Mouse (Mus musculus) C2C12 (cell line): ENCODE results near the gene Camk2b. TPM values are rescaled to one million over a fixed set of nuclear protein-coding genes. Genes with fewer than 3 reads are reported as not detected.

Experiments used
- H3K27me3 ChIP-seq: one replicate; pipeline ENCODE4 v1.6.1; 2011; ENCODE audit not compliant: control insufficient read depth, insufficient read depth, insufficient read length
- H3K36me3 ChIP-seq: one replicate; pipeline ENCODE4 v1.6.1; 2011; ENCODE audit not compliant: control insufficient read depth, insufficient read depth
- H3K4me3 ChIP-seq: one replicate; pipeline ENCODE4 v1.5.1; 2011; ENCODE audit warnings: mild to moderate bottlenecking, control low read depth; ENCODE audit not compliant: poor library complexity, insufficient read depth, severe bottlenecking
- H3K79me2 ChIP-seq: one replicate; pipeline ENCODE4 v1.6.1; 2011; ENCODE audit not compliant: control insufficient read depth, insufficient read depth
- H3K79me3 ChIP-seq: one replicate; pipeline ENCODE4 v1.6.1; 2011; ENCODE audit warnings: low read depth, control low read depth
- H3ac ChIP-seq: one replicate; pipeline ENCODE3; 2011; ENCODE audit warnings: low read depth; ENCODE audit not compliant: control insufficient read depth, insufficient read length
- CEBPB ChIP-seq: IDR thresholded peaks from one replicate; pipeline ENCODE4 v1.6.1; 2011; ENCODE audit warnings: low read depth, mild to moderate bottlenecking, control low read depth, moderate library complexity
- CTCF ChIP-seq: IDR thresholded peaks from one replicate; pipeline ENCODE4 v1.5.1; 2011; ENCODE audit not compliant: control insufficient read depth, insufficient read depth, insufficient read length
- FOSL1 ChIP-seq: IDR thresholded peaks from one replicate; pipeline ENCODE4 v1.8.0; 2011; ENCODE audit warnings: mild to moderate bottlenecking, low read length; ENCODE audit not compliant: poor library complexity, insufficient read depth, severe bottlenecking
- MAX ChIP-seq: IDR thresholded peaks from one replicate; pipeline ENCODE4 v1.6.1; 2011; ENCODE audit warnings: mild to moderate bottlenecking, control low read depth
- MYOD1 ChIP-seq: IDR thresholded peaks from one replicate; pipeline ENCODE4 v1.6.1; 2011; ENCODE audit warnings: low read depth; ENCODE audit not compliant: control insufficient read depth, insufficient read length
- MYOG ChIP-seq: IDR thresholded peaks from one replicate; pipeline ENCODE4 v1.6.1; 2011; ENCODE audit not compliant: control insufficient read depth, insufficient read length; ENCODE audit errors: extremely low read depth
- USF1 ChIP-seq: IDR thresholded peaks from one replicate; pipeline ENCODE4 v1.6.1; 2011; ENCODE audit warnings: low read depth, mild to moderate bottlenecking, control low read depth, moderate library complexity
- polyA plus RNA-seq: library from polyadenylated mRNA; unstranded; fragments of >200 nt; fragmentation: generic; extraction: Trizol; gene quantifications from one replicate; pipeline ENCODE4 v1.2.1, GENCODE M21; 2012; ENCODE audit warnings: missing spikeins

The Camk2b gene
- polyA plus RNA-seq, 1 experiment = 0.06 TPM

DNA sequence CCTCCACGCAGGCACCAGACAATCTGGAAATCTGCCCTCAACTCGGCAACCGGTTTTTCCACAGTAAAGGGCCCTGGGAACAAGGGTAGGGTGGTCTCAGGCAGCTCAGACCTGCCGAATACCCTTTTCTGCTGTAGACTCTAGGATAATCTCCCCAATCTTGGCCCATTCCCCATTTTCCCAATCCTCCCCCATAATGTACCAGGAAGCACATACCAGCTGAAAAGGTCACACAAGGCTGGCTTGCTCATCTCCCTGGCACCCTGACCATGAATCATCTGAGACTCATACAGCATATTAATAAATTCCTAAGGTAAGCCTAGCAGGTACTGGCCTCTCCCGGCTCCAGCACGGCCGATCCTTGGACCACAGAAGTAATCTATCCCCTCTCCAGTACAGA, 28.5 kb downstream of the Camk2b start:
- no peaks in the 10 kb centered on the region for H3K79me3 ChIP-seq
- H3K79me2 ChIP-seq = no peaks in the 10 kb centered on the region
- H3K36me3 ChIP-seq = no peaks in the 10 kb centered on the region
- peaks cover 12% of the 10 kb centered on the region for H3K27me3 ChIP-seq
- no peak overlapping the region for H3ac ChIP-seq
- no peak overlapping the region for H3K4me3 ChIP-seq
- no peak for TF ChIP-seq MAX
- no peak for TF ChIP-seq MYOD1
- TF ChIP-seq USF1 = no peak

DNA sequence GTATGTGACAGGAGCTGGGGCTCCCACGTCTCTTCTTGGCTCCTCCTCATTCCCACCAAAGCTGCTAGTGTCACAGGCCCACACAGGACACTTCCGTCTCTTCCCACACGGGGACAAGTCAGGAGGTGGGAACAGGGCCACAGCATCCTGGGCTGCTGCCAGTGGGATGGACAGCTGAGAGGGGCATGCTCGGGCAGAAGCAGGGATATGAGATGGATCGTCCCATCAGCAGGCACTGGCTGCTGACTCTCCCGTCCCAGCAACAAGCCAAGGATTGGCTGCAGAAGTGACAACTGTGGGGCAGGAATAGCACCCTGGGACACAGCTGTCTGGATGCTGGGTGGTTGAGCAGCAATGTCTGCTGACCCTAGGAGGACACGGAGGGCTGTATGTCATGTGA, 29.0 kb downstream of the Camk2b start:
- no peak overlapping the region for H3K4me3 ChIP-seq
- no peak for TF ChIP-seq FOSL1
- TF ChIP-seq MAX = no peak
- TF ChIP-seq MYOD1 = no peak
- TF ChIP-seq USF1 = no peak
- TF ChIP-seq MYOG = no peak
- no peak for TF ChIP-seq CEBPB
- no peak for TF ChIP-seq CTCF
- H3K79me3 ChIP-seq = no peaks in the 10 kb centered on the region
- no peak overlapping the region for H3ac ChIP-seq
- H3K27me3 ChIP-seq = peaks cover 12% of the 10 kb centered on the region
- H3K36me3 ChIP-seq = no peaks in the 10 kb centered on the region
- no peaks in the 10 kb centered on the region for H3K79me2 ChIP-seq

DNA sequence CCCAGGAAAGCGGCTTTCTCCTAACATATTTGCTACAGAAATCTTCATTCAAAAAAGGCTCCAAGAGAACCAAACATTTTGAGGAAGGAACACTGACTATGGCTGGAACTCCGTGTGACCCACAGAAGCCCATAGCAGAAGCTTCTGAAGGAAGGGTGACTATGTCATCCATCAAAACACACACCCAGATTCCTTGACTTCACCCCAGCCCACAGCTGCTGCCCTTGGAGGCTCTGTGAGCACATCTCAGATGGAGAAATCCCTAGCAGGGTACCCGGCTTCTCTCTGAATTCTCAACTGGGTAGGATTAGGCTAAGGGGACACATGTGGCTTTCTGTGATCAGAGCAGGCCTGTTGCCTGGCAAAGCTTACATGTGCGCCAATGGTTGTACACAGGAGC, 29.7 kb downstream of the Camk2b start:
- Histone ChIP-seq H3K27me3 (peaks cover 12% of the 10 kb centered on the region), H3K79me3 (no peaks in the 10 kb centered on the region), H3K79me2 (no peaks in the 10 kb centered on the region), H3K36me3 (no peaks in the 10 kb centered on the region), H3K4me3 (no peak overlapping the region), H3ac (no peak overlapping the region)
- no peak for TF ChIP-seq CEBPB
- no peak for TF ChIP-seq MYOD1
- TF ChIP-seq USF1 = no peak
- TF ChIP-seq MYOG = no peak
- no peak for TF ChIP-seq FOSL1
- TF ChIP-seq MAX = no peak
- no peak for TF ChIP-seq CTCF

DNA sequence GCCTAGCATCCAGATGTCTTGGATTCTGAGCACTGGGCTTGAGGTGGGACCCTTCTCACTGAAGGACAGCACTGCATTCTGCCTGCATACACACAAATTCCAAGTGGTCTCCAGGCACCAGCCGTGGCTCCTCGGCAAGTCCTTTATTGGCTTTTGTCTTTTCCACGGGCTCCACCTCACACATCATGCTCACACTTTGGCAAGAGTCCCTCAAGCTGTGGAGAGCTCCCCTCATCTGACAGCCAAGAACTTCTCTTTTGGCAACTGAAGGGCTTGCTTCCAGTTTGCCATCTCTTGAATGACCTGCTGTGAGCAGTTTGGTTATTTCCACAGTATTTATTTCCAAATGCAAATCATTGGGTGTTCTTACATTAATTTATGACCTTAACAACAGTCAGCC, 30.6 kb downstream of the Camk2b start:
- no peaks in the 10 kb centered on the region for H3K79me2 ChIP-seq
- no peaks in the 10 kb centered on the region for H3K36me3 ChIP-seq
- H3K27me3 ChIP-seq = peaks cover 12% of the 10 kb centered on the region
- no peak overlapping the region for H3ac ChIP-seq
- no peak overlapping the region for H3K4me3 ChIP-seq
- no peaks in the 10 kb centered on the region for H3K79me3 ChIP-seq
- TF ChIP-seq FOSL1 (no peak), MYOD1 (no peak), MAX (no peak), MYOG (no peak), USF1 (no peak), CTCF (no peak), CEBPB (no peak)

DNA sequence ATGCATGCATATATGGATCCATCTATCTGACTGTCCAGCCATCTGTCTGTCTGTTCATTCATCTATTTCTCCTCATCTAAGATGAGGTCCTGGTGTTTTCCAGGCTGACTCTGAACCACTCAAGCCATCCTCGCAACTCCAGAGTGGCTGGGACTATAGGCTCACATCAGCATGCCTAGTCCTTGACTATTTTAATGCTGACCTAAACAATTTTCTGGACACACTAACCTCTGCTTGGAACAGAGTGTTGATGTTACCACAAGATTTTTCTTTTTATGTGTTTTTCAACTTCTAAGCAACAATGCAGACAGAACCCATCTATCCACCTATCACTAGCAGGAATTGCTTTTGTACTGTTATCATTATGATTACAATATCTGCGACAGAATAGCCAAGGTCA, 31.4 kb downstream of the Camk2b start:
- Histone ChIP-seq H3K27me3 (peaks cover 12% of the 10 kb centered on the region), H3K4me3 (no peak overlapping the region), H3K79me2 (no peaks in the 10 kb centered on the region), H3K79me3 (no peaks in the 10 kb centered on the region), H3ac (no peak overlapping the region), H3K36me3 (no peaks in the 10 kb centered on the region)
- no peak for TF ChIP-seq CEBPB
- no peak for TF ChIP-seq MYOG
- TF ChIP-seq USF1 = no peak
- TF ChIP-seq CTCF = no peak
- TF ChIP-seq MYOD1 = no peak
- TF ChIP-seq FOSL1 = no peak
- no peak for TF ChIP-seq MAX

DNA sequence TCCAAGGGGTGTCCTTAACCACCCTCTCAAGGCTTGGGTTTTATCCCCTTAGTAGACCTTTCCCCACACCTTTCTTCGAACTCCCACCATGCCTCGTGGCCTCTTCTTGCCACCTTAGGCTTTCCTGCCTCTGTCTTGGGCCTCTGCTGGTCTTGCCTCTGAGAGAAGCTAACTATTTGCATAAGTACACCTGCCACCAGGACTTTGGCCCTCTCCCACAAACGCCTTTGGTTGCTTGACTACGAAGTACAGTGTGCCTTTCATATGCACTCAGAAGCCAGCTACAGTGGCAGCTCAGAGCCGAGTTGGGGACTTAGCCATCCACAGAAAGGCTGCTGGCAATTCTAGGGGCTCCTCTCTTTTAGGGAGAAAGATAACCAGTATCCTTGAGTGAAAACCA, 32.4 kb downstream of the Camk2b start:
- no peak for TF ChIP-seq MYOG
- no peak for TF ChIP-seq FOSL1
- TF ChIP-seq MAX = no peak
- no peak for TF ChIP-seq CTCF
- H3K4me3 ChIP-seq = no peak overlapping the region
- no peaks in the 10 kb centered on the region for H3K79me2 ChIP-seq
- H3K27me3 ChIP-seq = peaks cover 12% of the 10 kb centered on the region
- H3K79me3 ChIP-seq = no peaks in the 10 kb centered on the region
- H3ac ChIP-seq = no peak overlapping the region
- H3K36me3 ChIP-seq = no peaks in the 10 kb centered on the region
